ENCODE assay signal across 26 mouse cellular contexts in the genomic region with DNA sequence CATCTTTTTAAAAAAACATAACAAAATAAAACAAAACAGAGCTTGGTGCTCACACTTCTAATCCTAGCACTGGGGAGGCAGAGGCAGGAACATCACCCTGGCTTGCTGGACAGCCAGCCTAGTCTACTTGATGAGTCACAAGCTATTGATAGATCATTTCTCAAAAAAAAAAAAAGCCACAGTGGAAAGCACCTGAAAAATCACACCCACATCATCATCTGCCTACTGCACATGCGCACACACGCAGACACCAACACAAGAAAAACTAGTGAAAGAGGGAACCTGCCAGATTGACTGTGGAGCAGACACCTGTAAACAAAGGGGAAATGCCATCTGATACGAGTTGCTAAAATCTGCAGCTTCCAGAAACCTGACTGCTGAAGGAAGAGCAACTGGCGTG.
"Had no signal": no experiment of that assay in that cellular context is flagged by ENCODE, and none has a peak within 500 bp of the region (broad histone marks: within the 10 kb centered on the region; RNA-seq: fewer than 3 reads in every experiment).

No protein-coding gene starts in this region.

- H3K4me2 ChIP-seq: heart, embryonic 12.5 days; hindbrain, embryonic 12.5 days; hindbrain, embryonic 14.5 days; kidney, embryonic 15.5 days; limb, embryonic 13.5 days; limb, embryonic 15.5 days; liver, embryonic 12.5 days had no signal

- H3K4me1 ChIP-seq: heart, embryonic 12.5 days; hindbrain, embryonic 10.5 days; hindbrain, embryonic 12.5 days; kidney, embryonic 15.5 days; limb, embryonic 13.5 days; limb, embryonic 15.5 days; liver, embryonic 12.5 days had no signal

- ATAC-seq: hindbrain, embryonic 16.5 days; inflammation-experienced regulatory T-cells, adult 6 months; intestine, embryonic 16.5 days; liver, embryonic 12.5 days had no signal

- H3K27me3 ChIP-seq: heart, embryonic 12.5 days; hindbrain, embryonic 12.5 days; kidney, embryonic 15.5 days; limb, embryonic 13.5 days; limb, embryonic 15.5 days; liver, embryonic 12.5 days had no signal

- H3K27ac ChIP-seq: gastrocnemius, adult 2 months; hindbrain, embryonic 10.5 days; hindbrain, embryonic 12.5 days; hindbrain, embryonic 14.5 days; kidney, embryonic 15.5 days; kidney, postnatal 0 days; limb, embryonic 13.5 days; limb, embryonic 15.5 days; liver, embryonic 12.5 days; liver, embryonic 14.5 days had no signal

- H3K4me3 ChIP-seq: gastrocnemius, adult 2 months; heart, embryonic 12.5 days; hindbrain, embryonic 10.5 days; hindbrain, embryonic 12.5 days; kidney, embryonic 15.5 days; limb, embryonic 13.5 days; limb, embryonic 15.5 days; liver, embryonic 12.5 days had no signal

- H3K9me3 ChIP-seq: heart, embryonic 12.5 days; hindbrain, embryonic 10.5 days; hindbrain, embryonic 12.5 days; kidney, embryonic 15.5 days; limb, embryonic 13.5 days; limb, embryonic 15.5 days; liver, embryonic 12.5 days had no signal

- H3K9ac ChIP-seq: heart, embryonic 12.5 days; hindbrain, embryonic 12.5 days; hindbrain, embryonic 14.5 days; kidney, embryonic 15.5 days; limb, embryonic 13.5 days; limb, embryonic 15.5 days; liver, embryonic 12.5 days; liver, embryonic 14.5 days had no signal

- DNase-seq: gastrocnemius, adult 2 months; gastrocnemius, postnatal 10 days; gastrocnemius, postnatal 25 days; heart, postnatal 10 days; heart, postnatal 4 days; kidney, adult 11 months; kidney, adult 2 months; kidney, adult 9 months; kidney, postnatal 14 days; kidney, postnatal 36 days; layer of hippocampus, adult 9-11 months; layer of hippocampus, postnatal 36 days; left cerebral cortex, postnatal 4 days had no signal

- H3K36me3 ChIP-seq: heart, embryonic 12.5 days; hindbrain, embryonic 10.5 days; hindbrain, embryonic 12.5 days; kidney, embryonic 15.5 days; limb, embryonic 13.5 days; limb, embryonic 15.5 days; liver, embryonic 12.5 days had no signal
